Comparison of ENCODE assay signal across 10 mouse cellular contexts in the genomic region with DNA sequence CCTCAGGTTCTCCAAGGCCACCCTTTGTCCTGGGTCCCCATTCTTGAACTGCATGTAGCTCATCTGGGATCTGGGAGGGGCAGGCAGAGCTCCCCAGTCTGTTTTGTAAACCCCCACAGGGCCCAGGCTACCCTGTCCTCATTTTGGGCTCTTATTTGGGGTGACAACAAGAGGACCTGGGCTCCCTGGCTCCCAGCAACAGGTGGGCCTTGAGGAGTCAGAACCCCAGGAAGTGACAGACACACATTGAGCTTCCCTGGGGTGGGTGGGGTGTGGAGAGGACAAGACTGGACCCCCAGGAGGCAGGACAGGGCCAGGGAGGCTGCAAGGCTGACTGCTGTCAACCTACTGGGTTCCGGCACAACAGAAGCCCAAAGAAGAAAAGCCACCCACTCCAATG. TPM values are rescaled to one million over a fixed set of nuclear protein-coding genes. Genes with fewer than 3 reads are reported as not detected.
A peak's percentile ranks its signal among the peaks of the same experiment; 100 is the strongest.
DNase-seq lines count a peak whose midpoint lies in the region; ATAC-seq and TF ChIP-seq lines count a peak whose summit lies in the region.
"Had no signal": no experiment of that assay in that cellular context is flagged by ENCODE, and none has a peak within 500 bp of the region (broad histone marks: within the 10 kb centered on the region; RNA-seq: fewer than 3 reads in every experiment).

No protein-coding gene starts in this region.

- H3K27ac ChIP-seq in layer of hippocampus, adult 2 months: 0 out of 2 replicates have a peak overlapping the region, but pooled peaks have one; percentile 96
- no peak overlapping the region for H3K27ac ChIP-seq in embryonic facial prominence, embryonic 13.5 days
- H3K27ac ChIP-seq in intestine, embryonic 14.5 days (ENCODE audit: low read depth): no peak overlapping the region
- H3K27ac ChIP-seq in neural tube, embryonic 12.5 days: no peak overlapping the region

- TF ChIP-seq CTCF in layer of hippocampus, adult 2 months (conservative IDR thresholded peaks at IDR 0.05): no peak

- peaks cover 36% of the 10 kb centered on the region for H3K4me1 ChIP-seq in embryonic facial prominence, embryonic 13.5 days
- H3K4me1 ChIP-seq in intestine, embryonic 14.5 days (replicated peaks; ENCODE audit: control insufficient read depth, insufficient read depth, low read length): peaks cover 36% of the 10 kb centered on the region
- peaks cover 42% of the 10 kb centered on the region for H3K4me1 ChIP-seq in neural tube, embryonic 12.5 days

- DNase-seq in layer of hippocampus, adult 2 months (ENCODE audit: low spot score in 2 of 2): no peak
- DNase-seq in layer of hippocampus, postnatal 36 days: no peak
- DNase-seq in intestine, embryonic 14.5 days (ENCODE audit: low spot score): no peak
- DNase-seq in urinary bladder, postnatal 10 days (ENCODE audit: low spot score): no peak
- DNase-seq in embryo, embryonic 9.5 days (ENCODE audit: extremely low spot score): no peak
- no peak for DNase-seq in left cerebral cortex, postnatal 25 days (ENCODE audit: low spot score in 2 of 2)
- DNase-seq: kidney, adult 8-10 months; thymus, postnatal 36 days had no signal

- no peak for ATAC-seq in embryonic facial prominence, embryonic 13.5 days (ENCODE audit: insufficient number of reproducible peaks, insufficient read depth, low FRiP score, low TSS enrichment, low read depth)
- ATAC-seq in intestine, embryonic 14.5 days (replicated peaks; ENCODE audit: low FRiP score, low TSS enrichment, low read depth): no peak
- no peak for ATAC-seq in neural tube, embryonic 12.5 days (ENCODE audit: low FRiP score, low read depth)

- 76% methylated on average over 1 of the region's 1 CpGs for WGBS in embryonic facial prominence, embryonic 13.5 days
- WGBS in intestine, embryonic 14.5 days: 83% methylated on average over 1 of the region's 1 CpGs
- WGBS in neural tube, embryonic 12.5 days: 76% methylated on average over 1 of the region's 1 CpGs

- peak overlapping the region; percentile 67 for H3K4me3 ChIP-seq in layer of hippocampus, adult 2 months
- peak overlapping the region; percentile 99 for H3K4me3 ChIP-seq in embryonic facial prominence, embryonic 13.5 days
- peak overlapping the region; percentile 91 for H3K4me3 ChIP-seq in intestine, embryonic 14.5 days (ENCODE audit: low read depth, low read length)
- peak overlapping the region; percentile 92 for H3K4me3 ChIP-seq in neural tube, embryonic 12.5 days

- no peaks in the 10 kb centered on the region for H3K27me3 ChIP-seq in embryonic facial prominence, embryonic 13.5 days
- no peaks in the 10 kb centered on the region for H3K27me3 ChIP-seq in intestine, embryonic 14.5 days (replicated peaks; ENCODE audit: control insufficient read depth, insufficient read depth, low read length)
- H3K27me3 ChIP-seq in neural tube, embryonic 12.5 days (replicated peaks): no peaks in the 10 kb centered on the region

- intact Hi-C loops in left cerebral cortex, postnatal 25 days (cut with DNase I): no loop called here

- H3K36me3 ChIP-seq in embryonic facial prominence, embryonic 13.5 days: peaks cover 36% of the 10 kb centered on the region
- H3K36me3 ChIP-seq in intestine, embryonic 14.5 days (ENCODE audit: control insufficient read depth, insufficient read depth, low read length): peaks cover 16% of the 10 kb centered on the region
- no peaks in the 10 kb centered on the region for H3K36me3 ChIP-seq in neural tube, embryonic 12.5 days

- no peaks in the 10 kb centered on the region for H3K9me3 ChIP-seq in embryonic facial prominence, embryonic 13.5 days
- H3K9me3 ChIP-seq in intestine, embryonic 14.5 days (ENCODE audit: control insufficient read depth, low read length): no peaks in the 10 kb centered on the region
- H3K9me3 ChIP-seq in neural tube, embryonic 12.5 days: no peaks in the 10 kb centered on the region

- H3K4me2 ChIP-seq in embryonic facial prominence, embryonic 13.5 days: peak overlapping the region; percentile 97
- peak overlapping the region; percentile 95 for H3K4me2 ChIP-seq in intestine, embryonic 14.5 days (ENCODE audit: low read length)
- peak overlapping the region; percentile 99 for H3K4me2 ChIP-seq in neural tube, embryonic 12.5 days (replicated peaks)

- H3K9ac ChIP-seq in embryonic facial prominence, embryonic 13.5 days: peak overlapping the region; percentile 98
- H3K9ac ChIP-seq in intestine, embryonic 14.5 days (ENCODE audit: low read length): peak overlapping the region; percentile 90
- H3K9ac ChIP-seq in neural tube, embryonic 12.5 days: peak overlapping the region; percentile 92

RNA-seq across cellular contexts. Expression of gene Gna11, which starts 1.4 kb away (rescaled TPM):
- total RNA-seq in layer of hippocampus, adult 2 months (2021): 100 to 1,000 TPM; 118 to 123 TPM
- 100 to 1,000 TPM; 113 to 117 TPM for total RNA-seq in layer of hippocampus, postnatal 36 days (2021)
- polyA plus RNA-seq in embryonic facial prominence, embryonic 13.5 days (2015; fragmentation: Nextera tagmentation; extraction: Ambion mirVana): 84.2 and 90.1 TPM in 2 replicates
- polyA plus RNA-seq in intestine, embryonic 14.5 days (2014; fragmentation: Nextera tagmentation; extraction: Ambion mirVana): 145 and 171 TPM in 2 replicates
- 77.6 and 78.3 TPM in 2 replicates for polyA plus RNA-seq in neural tube, embryonic 12.5 days (2016; fragmentation: Nextera tagmentation; extraction: Ambion mirVana)
- 100 to 1,000 TPM; 101 to 107 TPM for total RNA-seq in left cerebral cortex, postnatal 25 days (2021)

RNA-seq across cellular contexts. Expression of gene Aes, which starts 15.7 kb away (rescaled TPM):
- total RNA-seq in layer of hippocampus, adult 2 months (2021): 100 to 1,000 TPM; 702 to 736 TPM
- 100 to 1,000 TPM; 667 to 720 TPM for total RNA-seq in layer of hippocampus, postnatal 36 days (2021)
- polyA plus RNA-seq in embryonic facial prominence, embryonic 13.5 days (2015; fragmentation: Nextera tagmentation; extraction: Ambion mirVana): 464 and 465 TPM in 2 replicates
- polyA plus RNA-seq in intestine, embryonic 14.5 days (2014; fragmentation: Nextera tagmentation; extraction: Ambion mirVana): 395 and 515 TPM in 2 replicates
- 547 and 569 TPM in 2 replicates for polyA plus RNA-seq in neural tube, embryonic 12.5 days (2016; fragmentation: Nextera tagmentation; extraction: Ambion mirVana)
- 100 to 1,000 TPM; 630 to 638 TPM for total RNA-seq in left cerebral cortex, postnatal 25 days (2021)

RNA-seq across cellular contexts. Expression of gene Gna15, which starts 19.6 kb away (rescaled TPM):
- total RNA-seq in layer of hippocampus, adult 2 months (2021): 1 to 10 TPM; 1.9 to 2.5 TPM
- total RNA-seq in layer of hippocampus, postnatal 36 days (2021): 1 to 10 TPM; 3.0 to 3.4 TPM
- 2.0 and 2.1 TPM in 2 replicates for polyA plus RNA-seq in embryonic facial prominence, embryonic 13.5 days (2015; fragmentation: Nextera tagmentation; extraction: Ambion mirVana)
- 0.73 and 0.84 TPM in 2 replicates for polyA plus RNA-seq in intestine, embryonic 14.5 days (2014; fragmentation: Nextera tagmentation; extraction: Ambion mirVana)
- polyA plus RNA-seq in neural tube, embryonic 12.5 days (2016; fragmentation: Nextera tagmentation; extraction: Ambion mirVana): 0.81 and 1.2 TPM in 2 replicates
- 1 to 10 TPM; 2.0 to 3.1 TPM for total RNA-seq in left cerebral cortex, postnatal 25 days (2021)

RNA-seq across cellular contexts. Expression of gene Tle2, which starts 30.7 kb away (rescaled TPM):
- total RNA-seq in layer of hippocampus, adult 2 months (2021): 10 to 100 TPM; 34.0 to 46.8 TPM
- 10 to 100 TPM; 33.2 to 33.9 TPM for total RNA-seq in layer of hippocampus, postnatal 36 days (2021)
- polyA plus RNA-seq in embryonic facial prominence, embryonic 13.5 days (2015; fragmentation: Nextera tagmentation; extraction: Ambion mirVana): 63.4 and 71.4 TPM in 2 replicates
- 15.8 and 17.8 TPM in 2 replicates for polyA plus RNA-seq in intestine, embryonic 14.5 days (2014; fragmentation: Nextera tagmentation; extraction: Ambion mirVana)
- 18.1 and 19.6 TPM in 2 replicates for polyA plus RNA-seq in neural tube, embryonic 12.5 days (2016; fragmentation: Nextera tagmentation; extraction: Ambion mirVana)
- 10 to 100 TPM; 28.8 to 30.3 TPM for total RNA-seq in left cerebral cortex, postnatal 25 days (2021)

RNA-seq across cellular contexts. Expression of gene S1pr4, which starts 43.7 kb away (rescaled TPM):
- under 1 TPM; 0.39 to 0.95 TPM for total RNA-seq in layer of hippocampus, adult 2 months (2021)
- under 1 TPM; 0.40 to 0.65 TPM for total RNA-seq in layer of hippocampus, postnatal 36 days (2021)
- polyA plus RNA-seq in embryonic facial prominence, embryonic 13.5 days (2015; fragmentation: Nextera tagmentation; extraction: Ambion mirVana): 0.25 and 0.31 TPM in 2 replicates
- 0.53 and 0.65 TPM in 2 replicates for polyA plus RNA-seq in intestine, embryonic 14.5 days (2014; fragmentation: Nextera tagmentation; extraction: Ambion mirVana)
- 0.51 and 0.56 TPM in 2 replicates for polyA plus RNA-seq in neural tube, embryonic 12.5 days (2016; fragmentation: Nextera tagmentation; extraction: Ambion mirVana)
- total RNA-seq in left cerebral cortex, postnatal 25 days (2021): under 1 TPM; 0.53 to 0.73 TPM
